Mouse (Mus musculus) megakaryocyte, embryonic 14.5 days (primary cell): ENCODE data around the gene Idh3a.

Experiments used
- FLI1 ChIP-seq: IDR thresholded peaks from 2 replicates; pipeline ENCODE4 v1.6.1; 2012; ENCODE audit warnings: low read length, inconsistent platforms, mixed read lengths
- GATA1 ChIP-seq: IDR thresholded peaks from 3 replicates; pipeline ENCODE4 v1.6.1; 2012; ENCODE audit warnings: mixed read lengths, low read length, inconsistent platforms, borderline replicate concordance

- no peak for TF ChIP-seq GATA1
- no peak for TF ChIP-seq FLI1
Measured at GRCm38 (mm10) chr9:54639192-54639591, 53.1 kb downstream of the Idh3a start.
